ENCODE assay signal across 12 mouse cellular contexts in genomic region chr8:88991780-88992509, GRCm38 (mm10). TPM values are rescaled to one million over a fixed set of nuclear protein-coding genes. Genes with fewer than 3 reads are reported as not detected.
"Had no signal": no experiment of that assay in that cellular context is flagged by ENCODE, and none has a peak within 500 bp of the region (broad histone marks: within the 10 kb centered on the region; RNA-seq: fewer than 3 reads in every experiment).

No protein-coding gene starts in this region.

- H3K27me3 ChIP-seq: neural tube, embryonic 15.5 days had no signal

- H3K9ac ChIP-seq: intestine, embryonic 15.5 days; limb, embryonic 13.5 days; liver, embryonic 14.5 days; neural tube, embryonic 15.5 days had no signal

- ATAC-seq: intestine, embryonic 15.5 days had no signal

- H3K36me3 ChIP-seq: intestine, embryonic 15.5 days; limb, embryonic 13.5 days; neural tube, embryonic 15.5 days had no signal

- H3K4me3 ChIP-seq: intestine, embryonic 15.5 days; limb, embryonic 13.5 days; myocyte; neural tube, embryonic 15.5 days had no signal

- H3K27ac ChIP-seq: intestine, embryonic 15.5 days; kidney, postnatal 0 days; limb, embryonic 13.5 days; liver, embryonic 14.5 days; neural tube, embryonic 15.5 days had no signal

- DNase-seq: layer of hippocampus, adult 9-11 months; left cerebral cortex, postnatal 4 days; lung, adult 18-20 months; midbrain, embryonic 14.5 days; right cerebral cortex, postnatal 14 days; thymus, postnatal 4 days had no signal

- H3K4me2 ChIP-seq: intestine, embryonic 15.5 days; limb, embryonic 13.5 days; neural tube, embryonic 15.5 days had no signal

- H3K4me1 ChIP-seq: intestine, embryonic 15.5 days; limb, embryonic 13.5 days; neural tube, embryonic 15.5 days had no signal

- H3K9me3 ChIP-seq: intestine, embryonic 15.5 days; limb, embryonic 13.5 days; neural tube, embryonic 15.5 days had no signal

RNA-seq across cellular contexts. Expression of gene Sall1, which starts 52.0 kb away (rescaled TPM):
- polyA plus RNA-seq: myocyte had no signal
